Mouse (Mus musculus) midbrain, embryonic 12.5 days (tissue): Measurements from ENCODE around the gene Tmcc2. TPM values are rescaled to one million over a fixed set of nuclear protein-coding genes. Genes with fewer than 3 reads are reported as not detected.

Source experiments
- polyA plus RNA-seq: library from polyadenylated mRNA; unstranded; fragments of >200 nt; fragmentation: Nextera tagmentation; extraction: Ambion mirVana; gene quantifications from 2 replicates; pipeline ENCODE4 v1.2.1, GENCODE M21; 2016

The Tmcc2 gene
- polyA plus RNA-seq, 1 experiment from 2014 or later: 35.4 TPM

Other genes with a start within 250 kb of the Tmcc2 start
- 13.4 and 15.6 TPM in 2 replicates for gene Lemd1, start 199.8 kb downstream of the Tmcc2 start, polyA plus RNA-seq
- 6.1 and 7.9 TPM in 2 replicates for gene AC124108.1, start 199.8 kb downstream of the Tmcc2 start, polyA plus RNA-seq
- 0.96 TPM in 1 of 2 replicates, not detected in the other for gene Gm10188, start 161.5 kb downstream of the Tmcc2 start, polyA plus RNA-seq
- gene Klhdc8a, start 92.7 kb downstream of the Tmcc2 start, polyA plus RNA-seq: 5.2 and 5.4 TPM in 2 replicates
- 94.9 and 101 TPM in 2 replicates for gene Nuak2, start 75.2 kb downstream of the Tmcc2 start, polyA plus RNA-seq
- 17.6 and 17.9 TPM in 2 replicates for gene Dstyk, start 26.3 kb upstream of the Tmcc2 start, polyA plus RNA-seq
- 61.4 and 62.0 TPM in 2 replicates for gene Rbbp5, start 86.1 kb upstream of the Tmcc2 start, polyA plus RNA-seq
- gene Tmem81, start 114.9 kb upstream of the Tmcc2 start, polyA plus RNA-seq: 1.4 and 1.7 TPM in 2 replicates
- gene Cntn2, start 152.0 kb upstream of the Tmcc2 start, polyA plus RNA-seq: 109 and 112 TPM in 2 replicates